Mouse (Mus musculus) cerebellum, postnatal 36 days (tissue): ENCODE data around the gene Wrb.

Experiments used
- DNase-seq, 2 experiments: peaks; one replicate each; pipeline ENCODE4 v3.0.0; 2021 to 2022; ENCODE audit warnings: mixed read lengths in 2 of 2

Wrb gene

DNA sequence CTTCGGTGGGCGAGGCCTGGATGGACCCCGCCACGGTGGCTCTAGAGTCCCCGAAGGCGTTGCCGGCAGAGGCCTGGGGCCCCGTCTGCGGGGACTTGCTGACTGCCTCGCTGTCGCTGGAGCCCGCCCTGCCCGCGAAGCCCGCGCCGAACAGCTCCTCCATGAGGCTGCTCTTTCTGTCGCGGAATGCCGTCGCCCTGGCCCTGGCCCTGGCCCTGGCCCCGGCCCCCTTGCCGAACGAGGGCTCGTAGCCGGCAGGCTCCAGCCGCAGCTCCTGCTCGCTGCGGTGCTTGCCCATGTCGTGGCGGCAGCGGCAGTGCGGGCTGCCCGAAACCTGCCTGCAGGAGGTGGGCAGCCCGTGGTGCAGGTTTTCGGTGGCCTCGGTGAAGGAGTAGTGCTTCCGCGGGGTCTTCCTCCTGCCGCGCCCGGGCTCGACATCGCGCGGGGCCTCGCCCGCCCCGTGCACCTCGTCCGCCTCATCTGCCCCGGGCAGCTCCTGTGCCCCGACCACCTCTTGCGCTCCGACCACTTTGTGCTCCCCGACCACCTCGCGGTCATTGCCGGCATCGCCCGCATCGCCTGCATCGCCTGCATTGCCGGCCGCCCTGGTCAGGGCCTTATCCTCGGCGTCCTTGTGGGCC lies 14.0 kb downstream of the Wrb start:
- peak; percentile 62 to 65 for DNase-seq

DNA sequence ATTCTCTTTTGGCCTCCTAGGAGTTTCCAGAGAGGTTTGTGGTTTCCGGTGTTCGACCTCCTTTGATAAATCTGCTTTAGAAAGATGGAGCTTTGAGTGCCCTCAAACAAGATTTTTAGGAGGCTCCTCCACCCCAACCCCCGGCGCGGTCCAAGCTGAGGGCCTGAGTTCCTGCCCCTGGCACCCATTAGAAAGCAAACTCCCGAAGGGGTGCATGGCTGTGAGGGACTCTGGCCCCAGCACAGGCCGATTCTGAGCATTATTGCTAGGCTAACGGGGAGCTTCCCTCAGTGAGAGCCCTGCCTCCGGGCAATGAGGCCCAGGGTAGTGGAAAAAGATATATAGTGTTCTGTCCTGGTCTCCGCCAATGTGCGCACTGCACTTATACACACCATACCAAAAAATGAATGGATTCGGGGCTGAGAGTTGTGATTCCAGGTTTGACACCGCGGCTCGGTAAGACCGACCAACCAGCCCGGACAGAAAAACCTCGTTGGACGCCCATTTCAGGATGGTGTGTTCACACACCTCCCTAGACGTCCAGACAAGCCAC lies 14.7 kb downstream of the Wrb start:
- peak in 1 of 2 experiments; percentile 20 for DNase-seq

DNA sequence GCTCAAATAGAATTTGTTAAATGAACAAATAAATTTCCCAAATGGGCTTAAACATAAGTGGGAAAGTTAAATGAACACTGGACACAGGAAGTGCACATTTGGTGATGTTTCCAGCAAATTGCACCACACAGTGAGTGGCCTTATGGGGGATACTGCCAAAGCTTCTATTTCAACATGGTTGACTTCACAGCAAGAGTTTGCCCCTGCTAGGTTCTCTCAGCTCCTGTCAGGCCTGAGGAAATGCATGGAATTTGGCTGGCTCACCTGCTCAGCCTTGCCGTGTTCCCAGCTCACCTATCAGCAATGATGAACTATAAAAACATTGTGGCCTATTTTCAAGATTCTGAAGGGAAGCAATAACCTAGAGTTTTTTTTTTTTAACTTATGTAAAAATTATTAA lies 15.7 kb downstream of the Wrb start:
- peak in 1 of 2 experiments; percentile 33 for DNase-seq

DNA sequence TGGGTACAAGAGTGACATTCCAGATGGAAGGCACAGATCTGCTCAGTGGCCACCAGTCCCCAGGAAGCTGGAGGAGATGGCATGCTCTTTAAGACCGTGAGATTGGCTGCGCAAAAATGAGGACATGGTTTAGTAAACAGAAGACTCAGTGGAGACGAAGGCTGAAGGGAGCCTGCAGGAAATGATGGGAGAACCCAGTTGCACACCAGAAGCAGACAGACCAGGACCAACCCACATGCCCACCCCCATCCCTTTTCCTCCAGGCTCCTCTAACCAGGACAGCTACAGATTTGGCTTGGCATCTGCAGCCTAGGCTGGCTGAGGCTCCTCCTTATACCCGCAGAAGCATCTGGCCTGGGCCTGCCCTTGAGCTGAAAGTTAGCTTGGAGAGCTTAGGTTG lies 16.1 kb downstream of the Wrb start:
- DNase-seq, result peak; percentile 30 to 38

DNA sequence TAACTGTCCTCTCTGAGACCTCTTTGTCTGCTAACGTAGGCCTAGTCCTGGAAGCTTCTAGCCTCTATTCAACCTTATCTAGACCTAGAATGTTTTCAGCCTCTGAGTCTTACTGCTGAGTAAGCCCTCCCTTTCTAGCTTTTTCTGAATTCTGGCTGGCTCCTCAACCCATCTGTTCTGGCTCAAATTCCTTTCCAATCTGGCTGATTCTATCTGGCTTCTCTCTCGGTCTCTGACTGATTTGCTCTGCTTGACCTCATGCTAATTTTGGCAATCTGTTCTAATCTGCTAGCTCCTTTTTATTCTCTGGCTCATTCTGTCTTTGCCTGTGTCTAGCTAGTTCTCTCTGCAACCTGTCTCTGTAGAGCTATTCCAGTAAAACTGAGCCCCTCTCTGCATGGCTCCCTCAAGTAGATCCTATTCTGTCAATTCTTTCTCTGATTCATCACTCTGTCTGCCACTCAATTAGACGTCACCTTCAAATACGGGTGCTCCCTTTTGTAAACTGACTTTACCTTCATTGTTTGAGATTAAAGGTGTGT lies 20.6 kb downstream of the Wrb start:
- peak; percentile 42 to 58 for DNase-seq

DNA sequence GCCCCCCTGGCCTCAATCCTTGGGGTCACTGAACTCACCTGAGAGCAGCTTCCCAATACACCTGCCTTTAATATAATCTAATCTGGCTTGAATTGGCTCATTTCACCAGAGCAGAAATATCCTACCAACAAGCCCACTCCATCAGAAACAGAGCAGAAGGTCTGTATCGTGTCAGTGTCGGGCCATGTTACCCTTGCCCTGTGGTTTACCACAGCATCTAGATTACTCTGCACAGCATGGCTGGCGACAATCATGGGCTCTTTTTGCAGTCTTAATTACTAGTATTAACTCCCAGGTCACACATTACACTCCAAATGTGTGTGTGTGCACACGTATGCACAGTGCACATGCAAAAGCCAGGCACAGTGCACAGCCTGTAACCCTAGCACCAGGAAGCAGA lies 23.6 kb downstream of the Wrb start:
- DNase-seq, result no peak

DNA sequence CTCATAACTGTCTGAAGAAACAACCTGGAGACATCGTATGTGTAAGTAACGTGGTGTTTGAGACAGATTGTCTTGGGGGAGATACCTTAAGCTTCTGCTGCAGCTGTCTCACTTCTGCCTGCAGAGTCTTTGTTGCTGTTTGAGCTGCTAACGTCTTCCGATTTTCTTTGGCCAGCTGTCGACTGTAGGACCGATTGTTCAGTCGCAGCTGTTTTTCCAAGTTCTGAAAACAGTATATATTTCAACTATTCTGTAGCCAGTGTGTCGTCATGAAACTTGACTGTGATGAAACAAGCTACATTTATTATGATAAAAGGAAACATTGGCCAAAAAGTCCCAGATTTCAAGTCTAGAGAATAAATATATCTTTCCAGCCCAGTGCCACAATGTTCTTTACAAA lies 28.4 kb downstream of the Wrb start:
- no peak for DNase-seq

DNA sequence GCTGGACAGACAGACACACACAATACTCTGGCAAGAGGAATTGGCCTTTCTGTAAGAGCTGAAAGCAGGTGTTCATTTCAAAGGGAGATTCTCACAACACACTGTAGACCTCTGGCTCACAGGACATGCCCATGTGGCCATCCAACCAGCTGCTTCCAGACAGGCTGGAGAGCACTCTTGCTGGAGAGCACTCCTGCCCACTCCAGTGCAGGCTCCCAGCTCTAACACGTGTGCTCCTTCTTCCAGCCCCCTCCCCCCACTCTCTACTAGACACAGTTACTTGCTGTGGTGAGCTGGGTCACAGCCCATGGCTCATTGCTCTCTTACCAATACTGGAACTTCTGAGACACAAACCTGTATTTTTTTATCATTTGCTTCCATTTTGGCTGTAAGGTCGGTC lies 30.2 kb downstream of the Wrb start:
- DNase-seq, result no peak

DNA sequence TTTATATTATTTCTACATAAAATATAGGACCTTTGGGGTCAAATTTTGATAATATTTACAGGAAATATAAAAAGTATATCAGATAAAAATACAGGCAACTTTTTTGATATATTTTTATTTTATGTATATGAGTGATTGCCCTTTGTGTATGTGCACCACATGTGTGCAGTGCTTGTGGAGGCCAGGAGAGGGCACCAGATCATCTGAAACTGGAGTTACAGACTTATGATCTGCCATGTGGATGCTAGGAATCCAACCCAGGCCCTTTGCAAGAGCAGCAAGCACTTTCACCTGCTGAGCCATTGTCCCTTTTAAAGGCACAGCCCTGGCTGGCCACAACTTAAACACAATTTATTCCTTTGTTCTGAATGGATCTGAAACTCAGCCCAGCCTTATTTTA lies 33.9 kb downstream of the Wrb start:
- DNase-seq, result no peak

DNA sequence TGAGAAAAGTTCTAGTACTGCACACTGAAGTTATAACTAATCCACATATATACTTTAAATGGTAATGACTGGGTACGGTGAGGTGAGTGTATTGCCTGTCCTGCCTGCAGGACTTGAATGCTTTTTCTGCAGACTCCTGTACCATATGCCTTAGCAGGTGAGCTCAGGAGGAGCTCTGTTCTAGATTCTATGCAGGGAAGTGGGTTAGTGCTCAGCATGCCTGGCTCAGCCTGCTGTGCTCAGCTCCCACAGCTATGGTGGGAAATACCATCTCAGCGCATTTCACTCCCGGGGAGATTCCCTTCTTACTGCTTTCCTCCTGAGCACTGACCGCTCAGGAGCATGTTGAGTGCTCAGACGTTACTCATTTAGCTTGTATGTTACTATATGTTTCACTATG lies 42.4 kb downstream of the Wrb start:
- DNase-seq, result peak; percentile 23 to 33

DNA sequence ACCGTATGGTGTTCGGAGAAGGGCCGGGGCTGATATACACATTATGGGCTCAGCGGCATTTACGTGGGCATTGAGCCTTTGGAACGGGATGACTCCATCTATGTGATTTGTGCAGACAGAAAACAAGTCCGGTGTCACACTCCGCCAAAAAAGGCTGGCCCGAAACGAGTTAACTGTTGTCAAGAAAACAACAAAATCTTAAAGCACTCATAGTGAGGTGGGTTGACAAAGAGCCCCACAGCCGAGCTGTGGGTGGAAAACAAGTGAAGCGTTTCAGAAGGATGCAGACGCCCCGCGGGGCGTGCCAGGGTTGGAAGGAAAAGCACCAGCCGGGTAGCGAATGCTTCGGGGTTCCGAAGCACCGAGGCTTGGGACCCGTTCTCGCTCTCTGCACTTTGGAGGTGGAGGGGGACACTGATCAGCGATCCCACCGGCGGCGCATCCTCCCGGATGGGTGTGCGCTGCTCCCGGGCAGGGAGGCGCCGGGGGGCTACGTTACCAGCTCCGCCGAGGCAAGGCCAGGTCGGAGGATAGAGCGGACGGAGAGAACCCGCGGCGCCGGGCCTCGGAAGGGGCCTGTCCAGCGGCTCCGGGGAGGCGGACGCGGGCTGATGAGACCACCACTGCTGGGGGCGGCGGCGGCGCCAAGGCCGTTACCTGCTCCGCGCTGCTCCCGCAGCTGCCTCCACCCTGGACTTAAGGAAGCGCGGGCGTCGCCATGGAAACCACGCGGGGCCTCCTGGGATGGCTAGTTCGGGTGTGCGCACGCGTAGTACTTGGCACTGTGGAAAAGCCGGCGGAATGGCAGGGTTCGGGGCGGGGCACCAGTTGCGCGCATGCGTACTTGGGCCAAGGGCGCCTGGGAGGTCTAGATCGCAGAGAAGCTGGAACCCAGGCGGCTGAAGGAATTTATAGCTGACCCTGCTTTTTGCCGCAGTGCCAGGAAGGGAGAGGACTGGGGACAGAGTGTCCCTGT lies 46.6 kb downstream of the Wrb start, which contains the start of gene Lca5l:
Gene Lca5l, minus strand, starts transcription at position 741 of the 976 bp plus-strand sequence.
- DNase-seq, result peak; percentile 100

DNA sequence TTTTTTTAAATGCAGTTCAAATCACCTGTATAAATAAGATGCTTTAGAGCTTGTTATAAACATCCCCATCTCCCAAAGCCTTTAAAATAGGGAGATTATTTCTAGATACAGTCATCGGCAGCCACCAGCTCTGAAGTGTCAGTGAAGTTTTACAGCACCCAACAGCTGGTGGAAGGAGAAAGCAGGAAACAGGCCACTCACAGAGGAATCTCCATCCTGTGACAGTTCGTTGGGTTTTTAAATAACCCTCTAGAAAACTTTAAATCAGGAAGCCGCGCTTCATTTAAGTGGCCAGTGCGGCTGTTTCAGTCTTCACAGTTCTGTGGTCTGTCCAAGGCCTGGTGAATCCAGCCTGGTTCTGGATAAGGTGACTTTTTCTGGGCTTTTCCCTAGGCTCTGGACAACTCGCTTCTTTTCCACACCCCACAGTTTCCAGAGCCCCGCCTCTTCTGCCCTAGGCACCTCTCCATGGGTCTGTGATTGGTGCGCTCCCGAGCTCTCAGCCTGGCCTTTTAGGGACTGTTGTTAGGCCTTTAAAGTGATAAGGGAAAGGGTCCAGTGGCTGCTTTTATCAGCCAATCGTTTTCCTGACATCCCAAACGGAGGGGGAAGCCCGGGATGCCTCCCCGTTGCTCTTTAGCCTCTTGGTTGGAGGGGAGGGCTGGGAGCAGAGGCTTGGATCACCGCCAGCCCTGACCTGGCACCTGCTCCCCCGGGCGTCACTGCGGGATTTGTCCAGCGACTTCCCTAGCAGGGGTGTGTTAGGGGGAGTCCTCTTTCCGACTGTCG lies 54.9 kb downstream of the Wrb start, which contains the start of gene Sh3bgr:
Gene Sh3bgr, plus strand, starts transcription at position 538 of the 789 bp plus-strand sequence.
- DNase-seq, result peak; percentile 62 to 63

DNA sequence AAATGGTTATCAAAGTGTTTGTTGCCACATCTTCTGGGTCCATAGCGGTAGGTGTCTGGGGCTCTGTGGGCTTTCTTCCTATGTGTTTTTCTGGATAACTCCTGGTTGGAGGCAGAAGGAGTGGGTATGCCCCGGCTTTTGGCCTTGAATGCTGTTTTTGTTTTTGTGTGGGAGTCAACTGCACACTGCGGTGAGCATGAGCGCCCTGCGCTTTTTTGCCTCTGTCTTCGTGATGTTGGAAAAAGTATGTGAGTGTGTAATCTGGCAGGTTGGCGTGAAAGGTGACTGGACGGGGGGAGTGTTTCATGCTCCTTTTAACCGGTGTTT lies 55.5 kb downstream of the Wrb start:
- DNase-seq, result peak in 1 of 2 experiments; percentile 14

DNA sequence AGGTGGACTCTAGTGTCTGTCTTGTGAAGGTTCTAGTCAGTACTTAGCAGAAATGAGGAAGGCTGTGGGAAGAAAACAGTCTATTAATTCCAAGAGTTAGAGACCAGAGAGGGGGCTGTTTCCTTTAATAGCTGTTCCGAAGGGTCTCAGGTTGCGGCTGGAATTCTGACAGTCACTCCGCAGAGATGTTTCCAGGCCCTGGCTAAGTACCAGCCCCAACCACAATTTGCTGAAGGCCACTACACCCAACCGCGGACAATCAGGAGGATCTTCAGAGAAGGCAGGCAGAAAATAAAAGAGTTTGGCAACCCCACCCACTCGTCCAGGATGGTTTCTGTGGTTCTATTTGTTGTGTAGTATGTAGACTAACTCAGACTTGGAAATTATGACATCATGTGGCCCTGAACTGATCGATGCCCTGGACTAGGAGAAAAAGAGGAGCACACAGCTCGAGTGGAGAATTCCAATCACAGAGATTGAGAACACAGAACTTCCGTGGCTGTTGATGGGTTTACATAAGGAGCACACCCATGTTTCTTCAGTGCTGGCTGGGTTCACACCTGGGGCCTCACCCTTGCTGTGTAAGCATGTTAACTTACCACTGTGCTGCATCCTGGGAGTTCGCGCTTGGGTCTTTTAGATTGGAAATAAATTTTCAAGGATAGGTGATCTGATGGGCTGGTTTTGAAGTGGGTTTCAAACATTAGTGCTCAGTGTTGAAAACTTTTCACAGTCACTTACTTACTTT lies 56.5 kb downstream of the Wrb start:
- DNase-seq, result no peak
